Mouse (Mus musculus): ENCODE data around the gene Enpp4.

The Enpp4 gene

GRCm38 (mm10) chr17:44105287-44106138 lies at the start of gene Enpp4:
Gene Enpp4 (minus strand): TSS chr17:44105809.
- Histone ChIP-seq H3K36me3 (ENCODE audit: control insufficient read depth, insufficient read depth, low read length, poor library complexity, severe bottlenecking) (no peaks in the 10 kb centered on the region), H3K27me3 (ENCODE audit: control insufficient read depth, insufficient read depth, low read length, poor library complexity, severe bottlenecking) (no peaks in the 10 kb centered on the region; the same call in 1 of the 2 replicates)
- DNase-seq (ENCODE audit: low read depth, low spot score): peak; percentile 58

GRCm38 (mm10) chr17:44155204-44155603 lies 49.6 kb upstream of the Enpp4 start:
- no peak for DNase-seq (ENCODE audit: low read depth, low spot score)
- no peaks in the 10 kb centered on the region for H3K36me3 ChIP-seq (ENCODE audit: control insufficient read depth, insufficient read depth, low read length, poor library complexity, severe bottlenecking)
- H3K27me3 ChIP-seq (ENCODE audit: control insufficient read depth, insufficient read depth, low read length, poor library complexity, severe bottlenecking): no peaks in the 10 kb centered on the region

- no peak for DNase-seq (ENCODE audit: low read depth, low spot score)
- Histone ChIP-seq H3K27me3 (ENCODE audit: control insufficient read depth, insufficient read depth, low read length, poor library complexity, severe bottlenecking) (no peaks in the 10 kb centered on the region), H3K36me3 (ENCODE audit: control insufficient read depth, insufficient read depth, low read length, poor library complexity, severe bottlenecking) (no peaks in the 10 kb centered on the region)
These were observed 48.3 kb upstream of the Enpp4 start for GRCm38 (mm10) chr17:44153871-44154270.

- Histone ChIP-seq H3K27me3 (ENCODE audit: control insufficient read depth, insufficient read depth, low read length, poor library complexity, severe bottlenecking) (no peaks in the 10 kb centered on the region), H3K36me3 (ENCODE audit: control insufficient read depth, insufficient read depth, low read length, poor library complexity, severe bottlenecking) (no peaks in the 10 kb centered on the region)
- no peak for DNase-seq (ENCODE audit: low read depth, low spot score)
These were observed 46.3 kb upstream of the Enpp4 start for GRCm38 (mm10) chr17:44151889-44152288.

- peak; percentile 42 for DNase-seq (ENCODE audit: low read depth, low spot score)
- no peaks in the 10 kb centered on the region for H3K36me3 ChIP-seq (ENCODE audit: control insufficient read depth, insufficient read depth, low read length, poor library complexity, severe bottlenecking)
- no peaks in the 10 kb centered on the region for H3K27me3 ChIP-seq (ENCODE audit: control insufficient read depth, insufficient read depth, low read length, poor library complexity, severe bottlenecking)
These were observed 45.5 kb upstream of the Enpp4 start for GRCm38 (mm10) chr17:44151130-44151529.

GRCm38 (mm10) chr17:44148109-44148846 lies 42.7 kb upstream of the Enpp4 start:
- no peaks in the 10 kb centered on the region for H3K36me3 ChIP-seq (ENCODE audit: control insufficient read depth, insufficient read depth, low read length, poor library complexity, severe bottlenecking)

GRCm38 (mm10) chr17:44145806-44146205 lies 40.2 kb upstream of the Enpp4 start:
- Histone ChIP-seq H3K27me3 (ENCODE audit: control insufficient read depth, insufficient read depth, low read length, poor library complexity, severe bottlenecking) (no peaks in the 10 kb centered on the region), H3K36me3 (ENCODE audit: control insufficient read depth, insufficient read depth, low read length, poor library complexity, severe bottlenecking) (no peaks in the 10 kb centered on the region)
- no peak for DNase-seq (ENCODE audit: low read depth, low spot score)

More at GRCm38 (mm10) chr17:44148109-44148846, 42.7 kb upstream of the Enpp4 start:
- no peak for DNase-seq (ENCODE audit: low read depth, low spot score)
- H3K27me3 ChIP-seq (ENCODE audit: control insufficient read depth, insufficient read depth, low read length, poor library complexity, severe bottlenecking): no peaks in the 10 kb centered on the region

GRCm38 (mm10) chr17:44136863-44137640 lies 31.4 kb upstream of the Enpp4 start:
- Histone ChIP-seq H3K36me3 (ENCODE audit: control insufficient read depth, insufficient read depth, low read length, poor library complexity, severe bottlenecking) (no peaks in the 10 kb centered on the region), H3K27me3 (ENCODE audit: control insufficient read depth, insufficient read depth, low read length, poor library complexity, severe bottlenecking) (no peaks in the 10 kb centered on the region)
- no peak for DNase-seq (ENCODE audit: low read depth, low spot score)

GRCm38 (mm10) chr17:44136018-44136417 lies 30.4 kb upstream of the Enpp4 start:
- DNase-seq (ENCODE audit: low read depth, low spot score): no peak
- H3K36me3 ChIP-seq (ENCODE audit: control insufficient read depth, insufficient read depth, low read length, poor library complexity, severe bottlenecking): no peaks in the 10 kb centered on the region
- H3K27me3 ChIP-seq (ENCODE audit: control insufficient read depth, insufficient read depth, low read length, poor library complexity, severe bottlenecking): no peaks in the 10 kb centered on the region

GRCm38 (mm10) chr17:44134545-44134944 lies 28.9 kb upstream of the Enpp4 start:
- H3K27me3 ChIP-seq (ENCODE audit: control insufficient read depth, insufficient read depth, low read length, poor library complexity, severe bottlenecking): no peaks in the 10 kb centered on the region
- no peaks in the 10 kb centered on the region for H3K36me3 ChIP-seq (ENCODE audit: control insufficient read depth, insufficient read depth, low read length, poor library complexity, severe bottlenecking)
- no peak for DNase-seq (ENCODE audit: low read depth, low spot score)

- Histone ChIP-seq H3K27me3 (ENCODE audit: control insufficient read depth, insufficient read depth, low read length, poor library complexity, severe bottlenecking) (no peaks in the 10 kb centered on the region), H3K36me3 (ENCODE audit: control insufficient read depth, insufficient read depth, low read length, poor library complexity, severe bottlenecking) (no peaks in the 10 kb centered on the region)
- DNase-seq (ENCODE audit: low read depth, low spot score): no peak
These were observed 28.5 kb upstream of the Enpp4 start for GRCm38 (mm10) chr17:44134106-44134505.

- peak; percentile 74 for DNase-seq (ENCODE audit: low read depth, low spot score)
- H3K27me3 ChIP-seq (ENCODE audit: control insufficient read depth, insufficient read depth, low read length, poor library complexity, severe bottlenecking): no peaks in the 10 kb centered on the region
- H3K36me3 ChIP-seq (ENCODE audit: control insufficient read depth, insufficient read depth, low read length, poor library complexity, severe bottlenecking): no peaks in the 10 kb centered on the region
These were observed 24.8 kb upstream of the Enpp4 start for GRCm38 (mm10) chr17:44130429-44130828.

- Histone ChIP-seq H3K36me3 (ENCODE audit: control insufficient read depth, insufficient read depth, low read length, poor library complexity, severe bottlenecking) (no peaks in the 10 kb centered on the region), H3K27me3 (ENCODE audit: control insufficient read depth, insufficient read depth, low read length, poor library complexity, severe bottlenecking) (no peaks in the 10 kb centered on the region)
- no peak for DNase-seq (ENCODE audit: low read depth, low spot score)
These were observed 23.6 kb upstream of the Enpp4 start for GRCm38 (mm10) chr17:44129092-44129750.

- no peaks in the 10 kb centered on the region for H3K36me3 ChIP-seq (ENCODE audit: control insufficient read depth, insufficient read depth, low read length, poor library complexity, severe bottlenecking)
- H3K27me3 ChIP-seq (ENCODE audit: control insufficient read depth, insufficient read depth, low read length, poor library complexity, severe bottlenecking): no peaks in the 10 kb centered on the region
- DNase-seq (ENCODE audit: low read depth, low spot score): no peak
These were observed 15.9 kb upstream of the Enpp4 start for GRCm38 (mm10) chr17:44121366-44122100.
